Comparison of ENCODE assay signal across 19 mouse cellular contexts in genomic region chr10:94443453-94443852, GRCm38 (mm10).
A peak's percentile ranks its signal among the peaks of the same experiment; 100 is the strongest.
DNase-seq lines count a peak whose midpoint lies in the region; ATAC-seq and TF ChIP-seq lines count a peak whose summit lies in the region.
"Had no signal": no experiment of that assay in that cellular context is flagged by ENCODE, and none has a peak within 500 bp of the region (broad histone marks: within the 10 kb centered on the region; RNA-seq: fewer than 3 reads in every experiment).

No protein-coding gene starts in this region.

- H3K9me3 ChIP-seq in hindbrain, postnatal 0 days (ENCODE audit: low read length): no peaks in the 10 kb centered on the region
- H3K9me3 ChIP-seq in hindbrain, embryonic 13.5 days: no peaks in the 10 kb centered on the region
- H3K9me3 ChIP-seq: embryonic facial prominence, embryonic 15.5 days; forebrain, embryonic 15.5 days; heart, embryonic 15.5 days had no signal

- TF ChIP-seq CTCF in hindbrain, postnatal 0 days (IDR thresholded peaks at IDR 0.05; ENCODE audit: low read depth): no peak

- peak; percentile 51; the same call in 1 of the 2 replicates for ATAC-seq in hindbrain, postnatal 0 days
- ATAC-seq in hindbrain, embryonic 13.5 days (ENCODE audit: low FRiP score): no peak
- ATAC-seq: intestine, postnatal 0 days had no signal

- DNase-seq in adrenal gland, postnatal 14 days: peak; percentile 38
- no peak for DNase-seq in adrenal gland, adult 8-10 months
- DNase-seq in hindbrain, postnatal 0 days (ENCODE audit: low spot score): no peak
- DNase-seq in 3T3-L1 (ENCODE audit: low read depth, low spot score): peak; percentile 5
- DNase-seq in fat pad, adult 2 months (ENCODE audit: extremely low read depth, low read depth, low spot score): peak; percentile 23
- DNase-seq in natural killer cell, adult 2 months (ENCODE audit: low spot score in 2 of 2): no peak
- DNase-seq: adrenal gland, postnatal 36 days; cerebellum, adult 8-10 months; embryo, embryonic 11 days; gastrocnemius, postnatal 36 days; heart, adult 18-20 months; heart, postnatal 14 days had no signal

- H3K4me3 ChIP-seq in hindbrain, postnatal 0 days (ENCODE audit: low read length): no peak overlapping the region
- no peak overlapping the region for H3K4me3 ChIP-seq in hindbrain, embryonic 13.5 days
- H3K4me3 ChIP-seq: embryonic facial prominence, embryonic 15.5 days; erythroblast, embryonic 14.5 days; forebrain, embryonic 15.5 days; heart, embryonic 15.5 days had no signal

- no peaks in the 10 kb centered on the region for H3K27me3 ChIP-seq in hindbrain, postnatal 0 days (ENCODE audit: insufficient read depth, low read length)
- H3K27me3 ChIP-seq in hindbrain, embryonic 13.5 days: no peaks in the 10 kb centered on the region
- H3K27me3 ChIP-seq: embryonic facial prominence, embryonic 15.5 days; heart, embryonic 15.5 days had no signal

- H3K27ac ChIP-seq in hindbrain, postnatal 0 days: no peak overlapping the region
- H3K27ac ChIP-seq in hindbrain, embryonic 13.5 days: no peak overlapping the region
- H3K27ac ChIP-seq: embryonic facial prominence, embryonic 15.5 days; heart, embryonic 15.5 days had no signal

- no peak overlapping the region for H3K9ac ChIP-seq in hindbrain, postnatal 0 days (replicated peaks; ENCODE audit: low read length)
- H3K9ac ChIP-seq in hindbrain, embryonic 13.5 days: no peak overlapping the region
- H3K9ac ChIP-seq: embryonic facial prominence, embryonic 15.5 days; forebrain, embryonic 15.5 days; heart, embryonic 15.5 days had no signal

- no peaks in the 10 kb centered on the region for H3K36me3 ChIP-seq in hindbrain, postnatal 0 days (ENCODE audit: insufficient read depth, low read length)
- no peaks in the 10 kb centered on the region for H3K36me3 ChIP-seq in hindbrain, embryonic 13.5 days
- H3K36me3 ChIP-seq: embryonic facial prominence, embryonic 15.5 days; forebrain, embryonic 15.5 days; heart, embryonic 15.5 days had no signal

- H3K4me2 ChIP-seq in hindbrain, postnatal 0 days (ENCODE audit: low read depth, low read length): no peak overlapping the region
- H3K4me2 ChIP-seq in hindbrain, embryonic 13.5 days: no peak overlapping the region
- H3K4me2 ChIP-seq: embryonic facial prominence, embryonic 15.5 days; forebrain, embryonic 15.5 days; heart, embryonic 11.5 days; heart, embryonic 15.5 days had no signal

- 0 out of 2 replicates have a peak, but pooled peaks cover 4% of the 10 kb centered on the region for H3K4me1 ChIP-seq in hindbrain, postnatal 0 days (ENCODE audit: insufficient read depth, low read length)
- H3K4me1 ChIP-seq in hindbrain, embryonic 13.5 days (replicated peaks): peaks cover 16% of the 10 kb centered on the region
- H3K4me1 ChIP-seq: heart, embryonic 15.5 days had no signal

- 88% methylated on average over 4 of the region's 4 CpGs for WGBS in hindbrain, postnatal 0 days
- WGBS in hindbrain, embryonic 13.5 days: 88% methylated on average over 4 of the region's 4 CpGs

Comparison
In these comparisons a context has a peak if more than half of its experiments do, and no peak if none do; other contexts are left out.
1. DNase-seq: peak in adrenal gland, postnatal 14 days (single experiment), 3T3-L1 (single experiment) and fat pad, adult 2 months (single experiment); none in adrenal gland, adult 8-10 months (single experiment), hindbrain, postnatal 0 days (single experiment) and natural killer cell, adult 2 months (0 of 2).